Mouse (Mus musculus) neural tube, embryonic 12.5 days (tissue): Measurements from ENCODE around the gene Tmem11. TPM values are rescaled to one million over a fixed set of nuclear protein-coding genes. Genes with fewer than 3 reads are reported as not detected.

ENCODE experiments used
- ATAC-seq: fragments of 200-750 bp; cut with Nextera tagmentation; 2 replicates; pipeline ENCODE4 v1.8.0; 2017; ENCODE audit warnings: low read depth, mild to moderate bottlenecking, moderate TSS enrichment, moderate library complexity; ENCODE audit not compliant: low FRiP score
- H3K27ac ChIP-seq: fragments of 300-500 bp; sonication (generic); 2 replicates; pipeline ENCODE4 v1.5.1; 2016
- H3K27me3 ChIP-seq: fragments of 300-500 bp; sonication (generic); replicated peaks from 2 replicates; pipeline ENCODE4 v1.6.1; 2016; ENCODE audit warnings: mild to moderate bottlenecking
- H3K36me3 ChIP-seq: fragments of 300-500 bp; sonication (generic); 2 replicates; pipeline ENCODE4 v1.6.1; 2016; ENCODE audit warnings: mild to moderate bottlenecking
- H3K4me1 ChIP-seq: fragments of 300-500 bp; sonication (generic); 2 replicates; pipeline ENCODE4 v1.6.1; 2016
- H3K4me2 ChIP-seq: fragments of 300-500 bp; sonication (generic); replicated peaks from 2 replicates; pipeline ENCODE4 v1.6.1; 2016; ENCODE audit warnings: mild to moderate bottlenecking
- H3K4me3 ChIP-seq: fragments of 300-500 bp; sonication (generic); 2 replicates; pipeline ENCODE4 v1.5.1; 2016
- H3K9ac ChIP-seq: fragments of 300-500 bp; sonication (generic); 2 replicates; pipeline ENCODE4 v1.6.1; 2016; ENCODE audit warnings: mild to moderate bottlenecking
- H3K9me3 ChIP-seq: fragments of 300-500 bp; sonication (generic); 2 replicates; pipeline ENCODE4 v1.6.1; 2016; ENCODE audit warnings: mild to moderate bottlenecking
- WGBS: fragments of 180-500 bp; shearing (Covaris S2); methylation state at CpG from one replicate; pipeline ENCODE4 v1.1.7; 2016; 5-methylcytosine and 5-hydroxymethylcytosine counted together
- polyA plus RNA-seq: library from polyadenylated mRNA; unstranded; fragments of >200 nt; fragmentation: Nextera tagmentation; extraction: Ambion mirVana; gene quantifications from 2 replicates; pipeline ENCODE4 v1.2.1, GENCODE M21; 2016

Tmem11 gene
- polyA plus RNA-seq = 52.3 and 53.0 TPM in 2 replicates

- H3K27ac ChIP-seq = peak within 1 kb of the TSS; percentile 68
- H3K4me3 ChIP-seq = peak within 1 kb of the TSS; percentile 99
- H3K4me1 ChIP-seq = peaks cover 28% of the 10 kb centered on the region
- under 1% methylated on average over 62 of the region's 62 CpGs for WGBS
- peak within 1 kb of the TSS; percentile 70 for H3K4me2 ChIP-seq
- H3K9ac ChIP-seq = peak within 1 kb of the TSS; percentile 93
- H3K9me3 ChIP-seq = no peaks in the 10 kb centered on the region
- H3K27me3 ChIP-seq = no peaks in the 10 kb centered on the region
- no peaks in the 10 kb centered on the region; the same call in 1 of the 2 replicates for H3K36me3 ChIP-seq
- ATAC-seq = peak; percentile 99
Observed at GRCm38 (mm10) chr11:60878675-60879294, at the start of gene Tmem11. Gene Tmem11 (minus strand): TSS chr11:60879272.

GRCm38 (mm10) chr11:60927264-60927663 is 48.2 kb upstream of the Tmem11 start:
- Histone ChIP-seq H3K4me3 (no peak overlapping the region; the same call in 1 of the 2 replicates), H3K36me3 (no peaks in the 10 kb centered on the region), H3K9ac (no peak overlapping the region), H3K27ac (no peak overlapping the region), H3K4me1 (peaks cover 12% of the 10 kb centered on the region; the same call in 1 of the 2 replicates), H3K4me2 (peak overlapping the region; percentile 54), H3K9me3 (no peaks in the 10 kb centered on the region), H3K27me3 (no peaks in the 10 kb centered on the region)
- peak; percentile 67 for ATAC-seq
- under 1% methylated on average over 9 of the region's 9 CpGs for WGBS

GRCm38 (mm10) chr11:60924981-60925380 is 45.9 kb upstream of the Tmem11 start:
- Histone ChIP-seq H3K4me1 (peaks cover 6% of the 10 kb centered on the region; the same call in 1 of the 2 replicates), H3K9me3 (no peaks in the 10 kb centered on the region), H3K36me3 (0 out of 2 replicates have a peak, but pooled peaks cover 6% of the 10 kb centered on the region), H3K27me3 (no peaks in the 10 kb centered on the region), H3K4me2 (no peak overlapping the region), H3K4me3 (no peak overlapping the region), H3K27ac (no peak overlapping the region), H3K9ac (no peak overlapping the region)
- 91% methylated on average over 1 of the region's 1 CpGs for WGBS
- ATAC-seq = no peak

GRCm38 (mm10) chr11:60924498-60924897 is 45.4 kb upstream of the Tmem11 start:
- H3K27ac ChIP-seq = no peak overlapping the region
- no peak overlapping the region for H3K4me3 ChIP-seq
- 41% methylated on average over 6 of the region's 6 CpGs for WGBS
- ATAC-seq = no peak
- H3K4me1 ChIP-seq = peaks cover 6% of the 10 kb centered on the region; the same call in 1 of the 2 replicates
- H3K9me3 ChIP-seq = no peaks in the 10 kb centered on the region
- no peaks in the 10 kb centered on the region for H3K27me3 ChIP-seq
- H3K4me2 ChIP-seq = no peak overlapping the region
- no peak overlapping the region for H3K9ac ChIP-seq
- 0 out of 2 replicates have a peak, but pooled peaks cover 6% of the 10 kb centered on the region for H3K36me3 ChIP-seq

DNA sequence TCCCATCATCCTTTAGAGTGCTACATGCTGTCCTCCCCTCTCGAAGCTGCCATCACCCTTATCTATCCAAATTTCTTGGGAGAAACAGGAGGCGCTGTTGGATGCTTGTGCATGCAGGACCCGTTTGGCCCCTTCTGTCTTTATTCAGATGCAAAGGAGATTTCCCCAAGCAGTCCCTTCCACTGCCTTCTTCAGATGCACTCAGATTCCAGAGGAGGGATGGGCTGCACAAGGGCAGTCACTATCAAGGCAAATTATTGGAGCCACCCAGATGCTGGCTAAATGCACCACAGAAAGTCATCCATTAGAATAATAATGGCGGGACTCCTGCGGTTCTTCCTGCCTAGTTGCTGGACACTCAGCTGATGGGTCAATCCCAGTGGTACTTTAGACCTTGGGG is 43.9 kb upstream of the Tmem11 start:
- H3K4me2 ChIP-seq = no peak overlapping the region
- ATAC-seq = no peak
- no peak overlapping the region for H3K9ac ChIP-seq
- H3K4me1 ChIP-seq = peaks cover 6% of the 10 kb centered on the region; the same call in 1 of the 2 replicates
- H3K36me3 ChIP-seq = 0 out of 2 replicates have a peak, but pooled peaks cover 6% of the 10 kb centered on the region
- H3K9me3 ChIP-seq = no peaks in the 10 kb centered on the region
- H3K27ac ChIP-seq = no peak overlapping the region
- 70% methylated on average over 5 of the region's 5 CpGs for WGBS
- H3K4me3 ChIP-seq = no peak overlapping the region
- no peaks in the 10 kb centered on the region for H3K27me3 ChIP-seq

DNA sequence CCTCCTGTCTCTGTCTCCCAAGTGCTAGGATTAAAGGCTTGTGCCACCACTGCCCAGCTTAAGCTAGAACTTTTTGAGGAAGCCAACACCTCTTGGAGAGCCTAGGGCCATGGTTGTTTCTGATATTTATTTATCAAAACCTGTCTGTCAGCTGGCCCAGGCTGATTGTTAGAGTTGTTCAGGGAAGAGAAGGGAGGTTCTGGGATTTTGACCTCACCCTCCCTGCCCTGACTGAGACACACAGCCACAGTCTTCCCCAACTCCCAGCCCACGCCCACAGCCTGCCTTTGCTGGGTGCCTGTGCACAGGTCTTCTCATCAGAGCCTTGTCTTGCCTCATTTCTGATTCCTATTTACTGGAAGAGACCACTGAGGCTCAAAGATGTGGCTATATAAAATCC is 43.1 kb upstream of the Tmem11 start:
- no peak overlapping the region for H3K4me3 ChIP-seq
- no peak for ATAC-seq
- H3K4me2 ChIP-seq = no peak overlapping the region
- 78% methylated on average over 1 of the region's 1 CpGs for WGBS
- H3K36me3 ChIP-seq = 0 out of 2 replicates have a peak, but pooled peaks cover 6% of the 10 kb centered on the region
- H3K9me3 ChIP-seq = no peaks in the 10 kb centered on the region
- H3K27ac ChIP-seq = no peak overlapping the region
- H3K4me1 ChIP-seq = no peaks in the 10 kb centered on the region
- no peak overlapping the region for H3K9ac ChIP-seq
- H3K27me3 ChIP-seq = no peaks in the 10 kb centered on the region

DNA sequence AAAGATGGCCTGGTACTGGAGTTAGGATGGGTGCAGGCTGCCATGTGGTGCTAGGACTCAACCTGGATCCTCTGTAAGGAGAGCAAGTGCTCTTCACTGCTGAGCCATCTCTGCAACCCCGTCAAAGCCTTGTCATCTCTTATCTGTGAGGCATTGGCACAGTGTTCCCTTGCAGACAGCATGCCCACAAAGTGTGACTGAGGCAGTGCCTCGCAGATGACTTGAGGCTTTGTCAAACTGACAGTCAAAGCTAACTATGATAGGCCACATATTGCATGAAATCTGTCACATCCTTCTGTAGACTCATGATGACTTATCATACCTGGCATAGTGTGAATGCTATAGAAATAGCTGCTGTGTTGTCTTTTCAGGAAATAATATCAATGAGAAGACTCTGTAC is 40.9 kb upstream of the Tmem11 start:
- H3K4me3 ChIP-seq = no peak overlapping the region
- H3K9me3 ChIP-seq = no peaks in the 10 kb centered on the region
- no peak overlapping the region for H3K9ac ChIP-seq
- 74% methylated on average over 2 of the region's 2 CpGs for WGBS
- no peak overlapping the region for H3K27ac ChIP-seq
- no peak overlapping the region for H3K4me2 ChIP-seq
- no peak for ATAC-seq
- H3K36me3 ChIP-seq = 0 out of 2 replicates have a peak, but pooled peaks cover 6% of the 10 kb centered on the region
- H3K4me1 ChIP-seq = no peaks in the 10 kb centered on the region
- H3K27me3 ChIP-seq = no peaks in the 10 kb centered on the region

- Histone ChIP-seq H3K36me3 (no peaks in the 10 kb centered on the region), H3K4me3 (no peak overlapping the region), H3K27me3 (no peaks in the 10 kb centered on the region), H3K4me1 (peaks cover 24% of the 10 kb centered on the region), H3K9me3 (no peaks in the 10 kb centered on the region), H3K27ac (no peak overlapping the region), H3K4me2 (no peak overlapping the region), H3K9ac (no peak overlapping the region)
- WGBS = 78% methylated on average over 4 of the region's 4 CpGs
- ATAC-seq = no peak
Observed at GRCm38 (mm10) chr11:60915201-60915600, 36.1 kb upstream of the Tmem11 start.

DNA sequence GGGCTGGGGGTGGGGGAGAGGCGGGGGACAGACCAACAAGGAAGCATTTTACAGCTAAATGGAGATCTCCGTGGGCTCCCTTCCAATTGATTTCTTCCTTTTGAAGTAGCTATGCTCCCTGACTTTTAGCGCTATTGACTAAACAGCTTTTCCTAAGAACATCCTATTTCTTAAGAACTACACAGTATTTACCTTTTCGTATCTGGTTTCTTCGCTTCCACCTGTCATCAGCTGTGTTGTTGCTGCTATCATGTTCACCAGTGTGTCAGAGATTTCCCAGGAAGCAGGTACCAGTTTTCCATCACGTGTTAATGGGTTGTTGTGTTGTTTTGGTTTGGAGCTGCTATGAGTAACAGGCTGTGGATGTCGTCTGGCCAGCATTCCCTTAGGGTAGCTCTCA is 35.4 kb upstream of the Tmem11 start, which contains the start of gene Natd1:
Gene Natd1 (minus strand): TSS at position 260 of the 400 bp plus-strand sequence.
- no peaks in the 10 kb centered on the region for H3K27me3 ChIP-seq
- H3K4me2 ChIP-seq = peak within 1 kb of the TSS; percentile 73
- H3K4me1 ChIP-seq = peaks cover 24% of the 10 kb centered on the region
- H3K36me3 ChIP-seq = no peaks in the 10 kb centered on the region
- H3K27ac ChIP-seq = peak within 1 kb of the TSS; percentile 66
- peak within 1 kb of the TSS; percentile 92 for H3K4me3 ChIP-seq
- 38% methylated on average over 7 of the region's 7 CpGs for WGBS
- peak within 1 kb of the TSS; percentile 90 for H3K9ac ChIP-seq
- no peak for ATAC-seq
- H3K9me3 ChIP-seq = no peaks in the 10 kb centered on the region

- Histone ChIP-seq H3K36me3 (no peaks in the 10 kb centered on the region), H3K9ac (peak overlapping the region; percentile 90), H3K27ac (peak overlapping the region; percentile 66), H3K9me3 (no peaks in the 10 kb centered on the region), H3K27me3 (no peaks in the 10 kb centered on the region), H3K4me3 (peak overlapping the region; percentile 92), H3K4me2 (peak overlapping the region; percentile 73), H3K4me1 (peaks cover 24% of the 10 kb centered on the region)
- peak; percentile 88 for ATAC-seq
- under 1% methylated on average over 86 of the region's 86 CpGs for WGBS
Observed at GRCm38 (mm10) chr11:60913301-60914196, 34.5 kb upstream of the Tmem11 start.

GRCm38 (mm10) chr11:60912525-60912973 is 33.5 kb upstream of the Tmem11 start:
- Histone ChIP-seq H3K9ac (peak overlapping the region; percentile 90), H3K27me3 (no peaks in the 10 kb centered on the region), H3K4me1 (peaks cover 24% of the 10 kb centered on the region), H3K4me3 (peak overlapping the region; percentile 92), H3K36me3 (no peaks in the 10 kb centered on the region), H3K27ac (no peak overlapping the region), H3K4me2 (peak overlapping the region; percentile 73), H3K9me3 (no peaks in the 10 kb centered on the region)
- ATAC-seq = no peak
- WGBS = 39% methylated on average over 7 of the region's 7 CpGs

- H3K4me2 ChIP-seq = no peak overlapping the region
- H3K36me3 ChIP-seq = peaks cover 23% of the 10 kb centered on the region
- H3K4me3 ChIP-seq = no peak overlapping the region
- WGBS = 78% methylated on average over 1 of the region's 1 CpGs
- no peaks in the 10 kb centered on the region for H3K27me3 ChIP-seq
- H3K9me3 ChIP-seq = no peaks in the 10 kb centered on the region
- peaks cover 23% of the 10 kb centered on the region for H3K4me1 ChIP-seq
- no peak for ATAC-seq
- no peak overlapping the region for H3K27ac ChIP-seq
- H3K9ac ChIP-seq = no peak overlapping the region
Observed at GRCm38 (mm10) chr11:60909626-60910025, 30.6 kb upstream of the Tmem11 start.
